Mouse (Mus musculus) liver, embryonic 14.5 days (tissue): Measurements from ENCODE around the gene Psg29. TPM values are rescaled to one million over a fixed set of nuclear protein-coding genes. Genes with fewer than 3 reads are reported as not detected.

Experiments
- ATAC-seq: fragments of 200-750 bp; cut with Nextera tagmentation; 2 replicates; pipeline ENCODE4 v1.8.0; 2017; ENCODE audit warnings: moderate number of reproducible peaks, mild to moderate bottlenecking, moderate library complexity; ENCODE audit not compliant: insufficient read depth
- DNase-seq, 3 experiments: peaks; one replicate each; pipeline ENCODE4 v3.0.0-alpha.2; 2012 to 2013; ENCODE audit warnings: low read depth in 3 of 3, low spot score in 3 of 3
- H3K27ac ChIP-seq: fragments of 300-500 bp; sonication (generic); 2 replicates; pipeline ENCODE4 v1.5.1; 2014; ENCODE audit warnings: moderate library complexity, mild to moderate bottlenecking, control low read depth, inconsistent platforms
- H3K27me3 ChIP-seq: fragments of 300-500 bp; sonication (generic); 2 replicates; pipeline ENCODE4 v1.6.1; 2014; ENCODE audit warnings: mild to moderate bottlenecking, low read length, moderate library complexity; ENCODE audit not compliant: control insufficient read depth, insufficient read depth
- H3K36me3 ChIP-seq: fragments of 300-500 bp; sonication (generic); replicated peaks from 2 replicates; pipeline ENCODE4 v1.6.1; 2014; ENCODE audit warnings: low read depth; ENCODE audit not compliant: control insufficient read depth, insufficient read depth
- H3K4me1 ChIP-seq, 2 experiments: fragments of 200-500 bp in 1 of 2; fragments of 300-500 bp in 1 of 2; sonication (generic) in 1 of 2; replicated peaks; 2 replicates each; pipeline ENCODE4 v1.6.1; 2012 to 2014; ENCODE audit warnings: antibody characterized with exemption in 1 of 2, inconsistent platforms in 1 of 2, low read length in 1 of 2; ENCODE audit not compliant: control insufficient read depth in 2 of 2, insufficient read depth in 2 of 2
- H3K4me2 ChIP-seq: fragments of 300-500 bp; sonication (generic); 2 replicates; pipeline ENCODE4 v1.6.1; 2014; ENCODE audit warnings: low read depth, mild to moderate bottlenecking, control low read depth, moderate library complexity
- H3K4me3 ChIP-seq, 2 experiments: fragments of 200-500 bp in 1 of 2; fragments of 300-500 bp in 1 of 2; sonication (generic) in 1 of 2; 2 replicates each; pipeline ENCODE4 v1.5.1; 2012 to 2014; ENCODE audit warnings: low read depth in 2 of 2, low read length in 2 of 2, mild to moderate bottlenecking in 2 of 2, control low read depth in 1 of 2, inconsistent platforms in 1 of 2, moderate library complexity in 1 of 2; ENCODE audit not compliant: insufficient read depth in 1 of 2
- H3K9ac ChIP-seq: fragments of 300-500 bp; sonication (generic); replicated peaks from 2 replicates; pipeline ENCODE4 v1.6.1; 2014; ENCODE audit warnings: mild to moderate bottlenecking, control low read depth, moderate library complexity
- H3K9me3 ChIP-seq: fragments of 300-500 bp; sonication (generic); 2 replicates; pipeline ENCODE4 v1.6.1; 2016; ENCODE audit warnings: low read length, mixed read lengths; ENCODE audit not compliant: control insufficient read depth
- CTCF ChIP-seq: IDR thresholded peaks from 2 replicates; pipeline ENCODE4 v1.5.1; 2016; ENCODE audit warnings: antibody characterized with exemption, low read depth, control low read depth
- EP300 ChIP-seq: IDR thresholded peaks from 2 replicates; pipeline ENCODE4 v1.6.1; 2016; ENCODE audit warnings: antibody characterized with exemption, low read depth
- WGBS: fragments of 180-500 bp; shearing (Covaris S2); extraction: QIAGEN DNeasy Blood & Tissue Kit; methylation state at CpG from one replicate; pipeline ENCODE4 v1.1.7; 2014; ENCODE audit not compliant: insufficient replicate concordance; 5-methylcytosine and 5-hydroxymethylcytosine counted together
- polyA plus RNA-seq, 2 experiments: library from polyadenylated mRNA; depleted of rRNA in 1 of 2; stranded (reverse) in 1 of 2; unstranded in 1 of 2; fragments of >200 nt; fragmentation: Nextera tagmentation in 1 of 2; extraction: Ambion mirVana in 1 of 2; gene quantifications; 2 replicates each; pipeline versions ENCODE4 v1.2.1 to v1.2.3; 2012 to 2014

Gene Psg29
- not detected in 2 replicates for polyA plus RNA-seq (2012; rRNA removed)
- polyA plus RNA-seq (2014; fragmentation: Nextera tagmentation; extraction: Ambion mirVana) = not detected in 2 replicates

GRCm38 (mm10) chr7:17203177-17203576, at the start of gene Psg29:
TSS of gene Psg29 (plus strand) at chr7:17203477.
- ATAC-seq = no peak
- no peak within 1 kb of the TSS for H3K4me3 ChIP-seq
- no peak within 1 kb of the TSS for H3K9ac ChIP-seq
- no peak within 1 kb of the TSS for H3K4me2 ChIP-seq
- no peaks in the 10 kb centered on the region for H3K36me3 ChIP-seq
- no peak within 1 kb of the TSS for H3K27ac ChIP-seq
- TF ChIP-seq EP300 (no peak), CTCF (no peak)
- H3K27me3 ChIP-seq = no peaks in the 10 kb centered on the region
- H3K4me1 ChIP-seq = no peaks in the 10 kb centered on the region
- H3K9me3 ChIP-seq = no peaks in the 10 kb centered on the region
- DNase-seq = no peak

GRCm38 (mm10) chr7:17155634-17156033, 47.6 kb upstream of the Psg29 start:
- Histone ChIP-seq H3K9me3 (no peaks in the 10 kb centered on the region), H3K9ac (no peak overlapping the region), H3K27ac (no peak overlapping the region), H3K4me3 (no peak overlapping the region), H3K36me3 (no peaks in the 10 kb centered on the region), H3K4me2 (no peak overlapping the region), H3K4me1 (no peaks in the 10 kb centered on the region), H3K27me3 (no peaks in the 10 kb centered on the region)
- TF ChIP-seq CTCF = peak; percentile 42
- no peak for TF ChIP-seq EP300
- ATAC-seq (no peak), DNase-seq (no peak)
- WGBS = 22% methylated on average over 2 of the region's 2 CpGs

- H3K4me2 ChIP-seq = no peak overlapping the region
- H3K9me3 ChIP-seq = no peaks in the 10 kb centered on the region
- H3K27me3 ChIP-seq = no peaks in the 10 kb centered on the region
- H3K9ac ChIP-seq = no peak overlapping the region
- H3K4me3 ChIP-seq = no peak overlapping the region
- H3K27ac ChIP-seq = no peak overlapping the region
- no peak for TF ChIP-seq EP300
- no peak for TF ChIP-seq CTCF
- no peak for DNase-seq
- H3K4me1 ChIP-seq = no peaks in the 10 kb centered on the region
- 41% methylated on average over 3 of the region's 3 CpGs for WGBS
- ATAC-seq = no peak
- H3K36me3 ChIP-seq = no peaks in the 10 kb centered on the region
These were observed 46.2 kb upstream of the Psg29 start for GRCm38 (mm10) chr7:17156885-17157677.

DNA sequence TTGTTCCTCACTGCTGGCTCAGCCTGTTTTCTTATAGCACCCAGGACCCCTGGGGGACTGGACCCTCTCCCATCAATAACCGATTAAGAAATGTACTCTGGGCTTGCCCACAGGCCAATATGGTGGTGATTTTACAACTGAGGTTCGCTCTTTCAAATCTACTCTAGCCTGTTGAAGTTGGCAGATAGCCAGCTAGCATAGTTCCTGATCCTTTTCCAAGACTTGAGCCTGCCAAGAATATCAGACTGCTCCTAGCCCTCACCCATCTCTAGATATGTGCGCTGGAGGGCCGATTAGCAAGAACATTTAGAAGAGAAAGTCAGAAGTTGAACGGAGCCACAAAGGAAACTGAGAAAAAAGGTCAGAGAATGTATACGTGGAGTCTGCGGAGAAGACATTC, 44.3 kb upstream of the Psg29 start:
- H3K4me2 ChIP-seq = no peak overlapping the region
- DNase-seq = no peak
- WGBS = 63% methylated on average over 7 of the region's 7 CpGs
- H3K9me3 ChIP-seq = no peaks in the 10 kb centered on the region
- H3K4me1 ChIP-seq = no peaks in the 10 kb centered on the region
- H3K27ac ChIP-seq = no peak overlapping the region
- H3K9ac ChIP-seq = no peak overlapping the region
- no peaks in the 10 kb centered on the region for H3K36me3 ChIP-seq
- ATAC-seq = no peak
- TF ChIP-seq EP300 = no peak
- no peak for TF ChIP-seq CTCF
- H3K4me3 ChIP-seq = no peak overlapping the region
- no peaks in the 10 kb centered on the region for H3K27me3 ChIP-seq

- 44% methylated on average over 4 of the region's 4 CpGs for WGBS
- Histone ChIP-seq H3K9ac (no peak overlapping the region), H3K4me3 (no peak overlapping the region), H3K4me2 (no peak overlapping the region), H3K4me1 (no peaks in the 10 kb centered on the region), H3K27me3 (no peaks in the 10 kb centered on the region), H3K27ac (no peak overlapping the region), H3K9me3 (no peaks in the 10 kb centered on the region), H3K36me3 (no peaks in the 10 kb centered on the region)
- ATAC-seq = no peak
- DNase-seq = no peak
- TF ChIP-seq CTCF = no peak
- TF ChIP-seq EP300 = no peak
These were observed 31.4 kb upstream of the Psg29 start for GRCm38 (mm10) chr7:17171827-17172226.
